Mouse (Mus musculus): Measurements from ENCODE around the gene Xrcc6.

The Xrcc6 gene

GRCm38 (mm10) chr15:82019288-82019687, 31.7 kb downstream of the Xrcc6 start:
- DNase-seq (ENCODE audit: inconsistent ontology term), result no peak

- DNase-seq (ENCODE audit: inconsistent ontology term), result peak; percentile 45
Measured at GRCm38 (mm10) chr15:82022535-82023088, 35.0 kb downstream of the Xrcc6 start.

DNA sequence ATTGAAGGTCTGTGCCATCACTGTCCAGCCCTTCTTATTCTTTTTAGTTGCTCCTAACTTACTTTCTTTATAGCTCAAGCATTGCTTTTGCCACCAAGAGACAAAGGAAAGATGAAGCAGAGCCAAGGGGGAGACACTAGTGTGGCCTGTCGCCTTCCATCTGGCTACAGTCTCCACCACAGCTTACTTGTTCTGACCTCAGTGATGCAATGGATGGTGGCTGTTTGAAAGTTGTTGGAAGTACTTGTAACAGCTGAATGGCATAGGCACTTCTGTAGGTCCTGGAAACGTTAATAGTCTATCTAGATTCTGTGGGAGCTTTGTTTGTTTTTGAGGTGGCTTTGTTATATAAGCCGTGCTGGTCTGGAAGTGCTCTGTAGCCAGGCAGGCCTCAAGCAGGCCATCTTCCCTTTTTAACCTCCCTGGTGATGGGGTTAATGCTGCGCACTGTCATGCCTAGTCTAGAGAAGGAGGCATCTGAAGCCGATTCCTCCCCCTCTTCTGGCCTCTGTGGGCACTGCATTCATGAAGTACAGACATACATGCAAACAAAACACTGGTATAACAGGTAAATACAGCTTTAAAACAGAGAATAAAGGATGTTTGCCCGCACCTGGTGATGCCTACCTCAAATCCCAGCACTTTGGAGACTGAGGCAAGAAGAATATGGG, 36.5 kb downstream of the Xrcc6 start:
- no peak for DNase-seq (ENCODE audit: inconsistent ontology term)

GRCm38 (mm10) chr15:82027276-82027675, 39.6 kb downstream of the Xrcc6 start:
- no peak for DNase-seq (ENCODE audit: inconsistent ontology term)

GRCm38 (mm10) chr15:82027726-82028125, 40.1 kb downstream of the Xrcc6 start:
- DNase-seq (ENCODE audit: inconsistent ontology term), result no peak

GRCm38 (mm10) chr15:82032386-82032785, 44.8 kb downstream of the Xrcc6 start:
- DNase-seq (ENCODE audit: inconsistent ontology term), result no peak

- no peak for DNase-seq (ENCODE audit: inconsistent ontology term)
Measured at GRCm38 (mm10) chr15:82033762-82034161, 46.1 kb downstream of the Xrcc6 start, which contains the start of gene Desi1. Gene Desi1, minus strand, starts transcription at chr15:82033862.

- no peak for DNase-seq (ENCODE audit: inconsistent ontology term)
Measured at GRCm38 (mm10) chr15:82035904-82036689, 48.5 kb downstream of the Xrcc6 start.

DNA sequence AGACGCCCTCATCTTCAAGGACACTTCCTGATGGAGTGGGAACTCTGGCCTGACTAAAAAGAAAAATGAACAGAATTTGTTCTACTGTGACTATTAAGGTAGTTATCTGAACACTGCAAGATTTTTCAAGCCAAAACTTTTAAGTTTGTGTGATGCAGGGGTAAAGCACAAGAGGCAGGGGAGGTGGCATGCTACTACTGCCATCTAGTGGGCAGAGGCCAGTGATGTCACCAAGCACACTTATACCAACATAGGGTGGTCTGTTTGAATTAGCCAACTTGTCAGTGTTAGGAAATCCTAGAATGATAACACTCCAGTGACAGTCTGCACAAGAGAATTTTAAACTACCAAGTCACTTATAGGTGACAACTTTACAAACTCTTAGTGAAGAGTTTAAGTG, 53.0 kb downstream of the Xrcc6 start:
- peak; percentile 25 for DNase-seq (ENCODE audit: inconsistent ontology term)

DNA sequence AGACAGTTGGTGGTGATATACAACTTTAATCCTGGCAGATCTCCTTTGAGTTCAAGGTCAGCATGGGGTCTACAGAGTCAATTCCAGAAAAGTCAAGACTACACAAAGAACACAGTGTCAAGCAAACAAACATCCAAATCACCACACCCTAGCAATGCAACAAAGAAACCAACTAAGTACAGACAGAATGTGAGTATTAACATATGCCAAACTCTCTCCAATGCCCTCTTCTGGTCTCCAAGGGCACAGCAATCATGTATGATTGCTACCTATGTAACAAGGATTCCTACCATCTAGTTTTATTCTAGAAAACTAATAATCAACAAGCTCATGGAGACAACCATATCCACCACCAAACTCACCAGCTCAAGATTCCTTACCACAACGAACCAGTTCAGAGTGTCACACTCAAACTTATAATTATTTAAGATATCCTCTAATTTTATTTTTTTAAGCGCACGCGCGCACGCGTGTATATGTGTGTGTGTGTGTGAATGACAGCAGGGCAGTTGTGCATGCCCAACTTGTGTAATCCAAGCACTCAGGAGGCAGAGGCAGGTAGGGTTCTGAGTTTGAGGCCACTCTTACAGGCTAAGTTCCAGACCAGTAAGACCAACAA, 56.6 kb downstream of the Xrcc6 start:
- no peak for DNase-seq (ENCODE audit: inconsistent ontology term)

DNA sequence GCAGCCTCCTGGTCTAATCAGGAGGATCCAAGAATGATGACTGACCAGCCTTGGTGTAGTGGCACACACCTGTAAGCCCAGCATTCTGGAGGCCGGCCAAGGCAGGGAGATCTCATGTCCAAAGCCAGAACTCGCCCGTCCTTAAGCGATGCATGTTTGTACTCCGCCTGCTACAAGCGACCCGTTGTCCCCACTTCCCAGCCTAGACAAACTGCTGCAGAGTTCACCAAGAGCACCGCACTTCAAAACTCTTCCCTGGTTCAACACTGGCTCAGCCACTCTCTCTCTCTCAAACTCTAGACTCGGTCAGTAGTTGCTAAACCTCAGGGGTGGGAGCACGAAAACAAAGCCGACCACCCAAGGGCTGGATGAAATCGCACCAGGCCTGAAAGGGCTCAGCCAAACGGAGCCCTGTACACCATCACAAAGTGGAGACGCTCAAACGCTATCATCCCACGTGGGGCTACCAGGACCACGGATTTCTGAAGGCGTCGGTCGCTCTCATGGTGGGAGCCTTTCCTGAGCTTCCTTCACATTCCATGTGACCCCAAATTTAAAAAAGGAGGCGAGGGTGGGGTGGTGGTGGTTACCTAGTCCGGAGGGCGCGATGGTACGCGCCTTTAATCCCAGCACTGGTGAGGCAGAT, 58.7 kb downstream of the Xrcc6 start:
- DNase-seq (ENCODE audit: inconsistent ontology term), result no peak

- peak; percentile 90 for DNase-seq (ENCODE audit: inconsistent ontology term)
Measured at GRCm38 (mm10) chr15:82047080-82047883, 59.6 kb downstream of the Xrcc6 start, which contains the start of gene Snu13. Gene Snu13, minus strand, starts transcription at chr15:82047598.

DNA sequence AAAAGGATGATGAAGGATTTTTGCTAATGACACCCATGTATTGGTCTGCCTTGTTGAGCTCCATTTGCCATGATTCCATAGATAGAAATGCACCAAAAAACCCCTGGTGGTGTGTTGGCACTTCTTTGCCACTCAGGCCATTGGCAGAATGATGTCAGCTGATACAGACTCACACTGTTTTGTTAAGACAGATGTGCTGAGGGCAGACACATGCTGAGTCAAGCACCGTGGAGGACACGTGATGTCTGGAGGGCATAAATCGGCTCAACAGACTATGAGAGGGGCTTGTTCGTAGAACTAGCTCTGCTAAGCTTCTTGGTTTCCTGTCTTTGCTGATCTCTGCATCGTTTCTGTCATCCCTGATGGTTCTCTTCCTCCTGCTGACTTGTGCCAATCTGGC, 64.9 kb downstream of the Xrcc6 start:
- no peak for DNase-seq (ENCODE audit: inconsistent ontology term)

- no peak for DNase-seq (ENCODE audit: inconsistent ontology term)
Measured at GRCm38 (mm10) chr15:82058719-82059201, 71.1 kb downstream of the Xrcc6 start, which contains the start of gene 4930407I10Rik. Gene 4930407I10Rik, plus strand, starts transcription at chr15:82059151.

- no peak for DNase-seq (ENCODE audit: inconsistent ontology term)
Measured at GRCm38 (mm10) chr15:82063909-82064308, 76.3 kb downstream of the Xrcc6 start.

GRCm38 (mm10) chr15:82065511-82065910, 77.9 kb downstream of the Xrcc6 start:
- peak; percentile 59 for DNase-seq (ENCODE audit: inconsistent ontology term)

DNA sequence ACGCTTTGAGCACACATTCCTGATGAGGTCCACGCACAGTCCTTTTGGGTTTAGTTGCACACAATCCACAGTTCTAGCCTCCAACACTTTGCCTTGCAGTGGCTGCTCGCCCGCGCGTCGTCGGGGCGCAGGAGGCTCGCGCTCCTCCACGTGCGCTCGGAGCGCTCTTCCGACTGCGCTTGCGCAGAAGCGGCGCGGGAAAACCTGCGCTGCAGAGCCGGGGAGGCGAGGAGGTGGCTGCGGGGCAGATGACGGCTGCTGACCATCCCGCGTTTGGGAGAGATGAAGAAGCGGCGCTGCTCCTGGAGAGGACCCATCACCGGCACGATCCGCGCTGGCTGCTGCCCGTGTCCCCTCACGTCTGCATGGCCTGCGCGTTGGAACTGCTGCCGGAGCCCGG, 82.3 kb downstream of the Xrcc6 start, which contains the start of gene Mei1:
Mei1 (plus strand) TSS at position 99 of the 400 bp plus-strand sequence.
- no peak for DNase-seq (ENCODE audit: inconsistent ontology term)

GRCm38 (mm10) chr15:82071816-82072469, 84.3 kb downstream of the Xrcc6 start:
- DNase-seq (ENCODE audit: inconsistent ontology term), result no peak

DNA sequence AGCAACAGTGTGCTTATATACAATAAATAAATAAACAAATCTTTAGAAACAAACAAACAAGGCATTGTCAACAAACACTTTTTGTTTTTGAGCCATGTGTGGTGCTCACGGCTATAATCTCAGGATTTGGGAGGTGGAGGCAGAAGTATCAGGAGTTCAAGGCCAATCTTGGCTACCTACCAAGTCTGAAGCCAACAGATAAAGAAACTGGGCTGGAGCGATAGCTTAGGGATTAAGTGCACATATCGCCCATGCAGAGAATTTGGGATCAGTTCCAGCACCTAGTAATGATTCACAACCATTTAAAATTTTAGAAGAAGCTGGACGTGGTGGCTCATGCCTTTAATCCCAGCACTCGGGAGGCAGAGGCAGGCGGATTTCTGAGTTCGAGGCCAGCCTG, 85.9 kb downstream of the Xrcc6 start:
- no peak for DNase-seq (ENCODE audit: inconsistent ontology term)

DNA sequence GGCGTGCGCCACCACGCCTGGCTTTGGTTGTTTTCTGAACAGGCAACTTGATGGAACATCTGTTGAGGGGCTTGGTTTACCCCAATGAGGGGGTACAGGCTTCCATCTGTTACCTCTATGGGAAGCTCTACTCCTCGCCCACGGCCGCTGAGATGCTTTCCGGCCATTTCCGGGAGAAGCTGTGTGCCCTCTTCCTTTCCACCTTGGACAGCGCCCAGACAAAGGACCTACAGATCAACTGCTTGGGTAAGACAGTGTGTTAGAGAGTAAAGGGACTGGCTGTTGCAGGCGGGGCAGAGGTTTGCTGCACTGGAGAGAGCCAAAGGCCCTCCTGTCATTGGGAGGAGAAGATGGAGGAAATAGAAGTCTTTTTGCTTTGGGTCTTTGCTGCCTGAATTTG, 92.2 kb downstream of the Xrcc6 start:
- peak; percentile 13 for DNase-seq (ENCODE audit: inconsistent ontology term)

Data from Muller cell, postnatal 12 days (primary cell).